Mouse (Mus musculus) limb, embryonic 13.5 days (tissue): ENCODE data around the gene Eif4g1. TPM values are rescaled to one million over a fixed set of nuclear protein-coding genes. Genes with fewer than 3 reads are reported as not detected.

Experiments used
- ATAC-seq: fragments of 200-750 bp; cut with Nextera tagmentation; 2 replicates; pipeline ENCODE4 v1.8.0; 2017; ENCODE audit warnings: low read depth, moderate number of reproducible peaks, moderate TSS enrichment; ENCODE audit not compliant: low FRiP score
- H3K27ac ChIP-seq: fragments of 300-500 bp; sonication (generic); 2 replicates; pipeline ENCODE4 v1.5.1; 2015; ENCODE audit warnings: inconsistent platforms, mild to moderate bottlenecking, moderate library complexity
- H3K27me3 ChIP-seq: fragments of 300-500 bp; sonication (generic); 2 replicates; pipeline ENCODE4 v1.6.1; 2015; ENCODE audit warnings: mild to moderate bottlenecking, inconsistent platforms
- H3K36me3 ChIP-seq: fragments of 300-500 bp; sonication (generic); 2 replicates; pipeline ENCODE4 v1.6.1; 2015; ENCODE audit warnings: inconsistent platforms, mild to moderate bottlenecking, moderate library complexity
- H3K4me1 ChIP-seq: fragments of 300-500 bp; sonication (generic); 2 replicates; pipeline ENCODE4 v1.6.1; 2015; ENCODE audit warnings: inconsistent platforms
- H3K4me2 ChIP-seq: fragments of 300-500 bp; sonication (generic); replicated peaks from 2 replicates; pipeline ENCODE4 v1.6.1; 2015; ENCODE audit warnings: inconsistent platforms, mild to moderate bottlenecking, moderate library complexity
- H3K4me3 ChIP-seq: fragments of 300-500 bp; sonication (generic); 2 replicates; pipeline ENCODE4 v1.5.1; 2015; ENCODE audit warnings: moderate library complexity, mild to moderate bottlenecking, inconsistent platforms
- H3K9ac ChIP-seq: fragments of 300-500 bp; sonication (generic); 2 replicates; pipeline ENCODE4 v1.6.1; 2015; ENCODE audit warnings: mild to moderate bottlenecking, inconsistent platforms
- H3K9me3 ChIP-seq: fragments of 300-500 bp; sonication (generic); 2 replicates; pipeline ENCODE4 v1.6.1; 2016; ENCODE audit warnings: inconsistent platforms
- WGBS: fragments of 180-500 bp; shearing (Covaris S2); methylation state at CpG from one replicate; pipeline ENCODE4 v1.1.7; 2015; 5-methylcytosine and 5-hydroxymethylcytosine counted together
- polyA plus RNA-seq: library from polyadenylated mRNA; unstranded; fragments of >200 nt; fragmentation: Nextera tagmentation; extraction: Ambion mirVana; gene quantifications from 2 replicates; pipeline ENCODE4 v1.2.1, GENCODE M21; 2015

Gene Eif4g1
- polyA plus RNA-seq, 1 experiment from 2014 or later = 183 TPM

DNA sequence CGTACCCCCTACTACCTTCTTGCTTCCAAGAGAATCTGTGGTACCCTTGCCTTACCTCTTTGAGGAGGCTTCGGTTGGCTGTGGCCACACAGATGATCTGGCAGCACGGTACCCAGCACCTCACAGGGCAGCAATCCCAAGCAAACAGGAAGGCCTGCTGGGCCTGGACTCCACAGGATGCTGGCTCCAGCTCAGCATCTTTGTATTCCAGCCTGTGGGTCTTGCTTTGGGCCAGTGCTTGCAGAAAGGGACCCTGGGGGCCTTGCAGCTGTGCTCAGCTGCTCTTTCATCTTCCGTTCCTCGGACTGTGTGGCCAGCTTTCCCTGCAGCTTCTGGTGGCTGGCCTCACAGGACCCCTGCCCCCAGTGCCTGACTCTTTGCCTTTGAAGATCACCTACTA is 31.9 kb downstream of the Eif4g1 start:
- Histone ChIP-seq H3K4me2 (no peak overlapping the region), H3K9me3 (no peaks in the 10 kb centered on the region), H3K9ac (peak overlapping the region; percentile 19; the same call in 1 of the 2 replicates), H3K4me3 (no peak overlapping the region), H3K27me3 (no peaks in the 10 kb centered on the region), H3K4me1 (peaks cover 39% of the 10 kb centered on the region), H3K27ac (peak overlapping the region; percentile 48; the same call in 1 of the 2 replicates), H3K36me3 (peaks cover 30% of the 10 kb centered on the region)
- WGBS = 21% methylated on average over 5 of the region's 5 CpGs
- ATAC-seq = no peak

DNA sequence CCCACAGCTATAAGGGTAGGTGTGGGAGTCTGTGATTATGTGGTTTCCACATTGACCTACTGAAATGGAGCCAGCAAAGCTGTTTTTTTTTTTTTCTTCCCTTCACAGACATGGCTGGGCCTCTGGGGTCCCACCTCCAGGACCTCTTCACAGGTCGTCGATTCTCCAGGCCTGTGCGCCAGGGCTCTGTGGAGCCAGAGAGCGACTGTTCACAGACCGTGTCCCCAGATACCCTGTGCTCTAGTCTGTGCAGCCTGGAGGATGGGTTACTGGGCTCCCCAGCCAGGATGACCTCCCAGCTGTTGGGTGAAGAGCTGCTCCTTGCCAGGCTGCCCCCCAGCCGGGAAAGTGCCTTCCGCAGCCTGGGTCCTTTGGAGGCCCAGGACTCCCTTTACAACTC is 33.2 kb downstream of the Eif4g1 start:
- WGBS = 40% methylated on average over 7 of the region's 7 CpGs
- H3K4me1 ChIP-seq = peaks cover 27% of the 10 kb centered on the region
- peak overlapping the region; percentile 69; the same call in 1 of the 2 replicates for H3K27ac ChIP-seq
- peak overlapping the region; percentile 41 for H3K4me2 ChIP-seq
- peak overlapping the region; percentile 54 for H3K9ac ChIP-seq
- no peaks in the 10 kb centered on the region for H3K9me3 ChIP-seq
- no peak overlapping the region for H3K4me3 ChIP-seq
- H3K27me3 ChIP-seq = no peaks in the 10 kb centered on the region
- ATAC-seq = peak; percentile 17; the same call in 1 of the 2 replicates
- peaks cover 42% of the 10 kb centered on the region for H3K36me3 ChIP-seq

DNA sequence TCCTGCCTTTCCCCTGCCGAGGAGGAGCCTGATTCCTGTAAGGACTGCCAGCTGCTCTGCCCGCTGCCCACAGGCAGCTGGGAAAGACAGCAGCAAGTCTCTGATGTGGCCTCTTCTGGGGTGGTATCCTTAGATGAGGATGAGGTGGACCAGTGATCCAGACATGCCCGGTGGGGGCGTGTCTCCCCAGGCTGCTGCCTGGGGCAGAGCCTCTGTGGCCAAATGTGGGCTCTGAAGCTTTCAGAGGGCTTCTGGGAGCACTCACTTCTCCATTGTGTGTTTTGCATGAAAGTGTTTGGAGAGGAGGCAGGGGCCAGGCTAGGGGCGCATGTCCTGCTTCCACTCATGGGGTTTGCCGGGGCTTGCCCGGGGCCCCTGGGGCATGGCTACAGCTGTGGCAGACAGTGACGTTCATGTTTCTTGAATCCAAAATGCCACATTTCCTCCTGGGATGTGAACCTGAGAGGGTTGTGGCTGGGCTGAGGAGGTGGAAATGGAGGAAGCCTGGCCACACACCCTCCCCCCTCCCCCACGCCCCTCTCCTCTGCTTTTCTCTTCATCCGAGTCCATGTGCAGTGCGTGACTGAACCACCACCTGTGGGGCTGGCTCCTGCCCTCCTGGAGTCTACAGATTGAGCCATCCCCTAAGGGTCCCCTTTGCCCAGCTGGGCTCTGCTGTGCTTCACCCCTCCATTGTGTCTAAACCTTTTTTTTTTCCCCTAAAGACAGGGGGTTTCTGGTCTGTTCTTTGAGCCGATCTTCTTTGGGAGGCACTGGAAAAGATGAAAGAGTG is 33.8 kb downstream of the Eif4g1 start:
- H3K4me3 ChIP-seq = peak overlapping the region; percentile 10; the same call in 1 of the 2 replicates
- H3K36me3 ChIP-seq = peaks cover 49% of the 10 kb centered on the region

DNA sequence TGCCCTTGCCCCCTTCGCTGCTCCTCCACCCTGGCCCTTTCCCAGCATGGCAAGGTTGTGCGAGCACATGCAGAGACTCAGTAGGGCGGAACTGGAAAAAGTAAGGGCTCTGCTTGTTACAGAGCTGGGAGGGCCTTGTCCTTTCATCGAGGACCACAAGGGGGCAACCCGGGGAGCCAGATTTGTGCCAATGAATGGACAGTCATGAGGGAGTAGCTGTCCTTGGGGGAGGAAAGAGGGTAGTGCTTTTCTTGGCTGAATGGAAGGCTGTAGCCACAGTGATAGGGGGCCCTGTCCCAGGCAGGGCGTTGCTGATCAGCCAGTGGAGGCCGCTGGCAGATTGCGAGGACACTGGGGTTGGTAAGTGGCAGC is 34.4 kb downstream of the Eif4g1 start:
- 0 out of 2 replicates have a peak overlapping the region, but pooled peaks have one; percentile 48 for H3K9ac ChIP-seq
- peak overlapping the region; percentile 69; the same call in 1 of the 2 replicates for H3K27ac ChIP-seq
- ATAC-seq = peak; percentile 68; the same call in 1 of the 2 replicates
- WGBS = 10% methylated on average over 8 of the region's 8 CpGs
- no peak overlapping the region for H3K4me3 ChIP-seq
- peak overlapping the region; percentile 41 for H3K4me2 ChIP-seq
- H3K36me3 ChIP-seq = peaks cover 54% of the 10 kb centered on the region
- no peaks in the 10 kb centered on the region for H3K27me3 ChIP-seq
- H3K4me1 ChIP-seq = peaks cover 22% of the 10 kb centered on the region
- no peaks in the 10 kb centered on the region for H3K9me3 ChIP-seq

More for the DNA sequence above, 33.8 kb downstream of the Eif4g1 start:
- ATAC-seq = peak; percentile 35; the same call in 1 of the 2 replicates
- H3K27ac ChIP-seq = peak overlapping the region; percentile 69
- H3K4me2 ChIP-seq = peak overlapping the region; percentile 41
- 14% methylated on average over 12 of the region's 12 CpGs for WGBS
- no peaks in the 10 kb centered on the region for H3K9me3 ChIP-seq
- peak overlapping the region; percentile 54 for H3K9ac ChIP-seq
- H3K4me1 ChIP-seq = peaks cover 22% of the 10 kb centered on the region
- no peaks in the 10 kb centered on the region for H3K27me3 ChIP-seq

DNA sequence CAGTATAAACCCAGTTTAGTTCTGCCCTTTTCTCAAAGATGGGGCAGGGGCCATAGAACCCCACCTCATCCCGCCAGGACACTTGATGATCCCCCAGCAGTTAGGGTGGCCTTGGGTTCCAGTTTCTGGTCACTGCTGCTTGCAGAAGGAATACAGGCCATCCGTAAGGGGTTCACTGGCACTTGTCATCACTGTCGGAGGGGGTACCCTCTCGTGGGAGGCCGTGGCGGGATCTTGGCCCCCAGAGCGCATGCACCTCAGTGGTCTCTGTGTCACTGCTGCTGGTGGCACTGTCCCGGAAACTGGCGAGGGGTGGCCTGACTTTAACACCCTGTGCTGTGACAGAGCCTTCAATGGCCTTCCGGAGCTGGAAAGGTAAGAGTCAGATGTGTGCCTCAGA is 35.0 kb downstream of the Eif4g1 start:
- Histone ChIP-seq H3K36me3 (peaks cover 60% of the 10 kb centered on the region), H3K27me3 (no peaks in the 10 kb centered on the region), H3K4me2 (no peak overlapping the region), H3K9me3 (no peaks in the 10 kb centered on the region), H3K9ac (no peak overlapping the region; the same call in 1 of the 2 replicates), H3K4me1 (peaks cover 22% of the 10 kb centered on the region), H3K27ac (no peak overlapping the region), H3K4me3 (no peak overlapping the region)
- no peak for ATAC-seq
- 94% methylated on average over 10 of the region's 10 CpGs for WGBS

DNA sequence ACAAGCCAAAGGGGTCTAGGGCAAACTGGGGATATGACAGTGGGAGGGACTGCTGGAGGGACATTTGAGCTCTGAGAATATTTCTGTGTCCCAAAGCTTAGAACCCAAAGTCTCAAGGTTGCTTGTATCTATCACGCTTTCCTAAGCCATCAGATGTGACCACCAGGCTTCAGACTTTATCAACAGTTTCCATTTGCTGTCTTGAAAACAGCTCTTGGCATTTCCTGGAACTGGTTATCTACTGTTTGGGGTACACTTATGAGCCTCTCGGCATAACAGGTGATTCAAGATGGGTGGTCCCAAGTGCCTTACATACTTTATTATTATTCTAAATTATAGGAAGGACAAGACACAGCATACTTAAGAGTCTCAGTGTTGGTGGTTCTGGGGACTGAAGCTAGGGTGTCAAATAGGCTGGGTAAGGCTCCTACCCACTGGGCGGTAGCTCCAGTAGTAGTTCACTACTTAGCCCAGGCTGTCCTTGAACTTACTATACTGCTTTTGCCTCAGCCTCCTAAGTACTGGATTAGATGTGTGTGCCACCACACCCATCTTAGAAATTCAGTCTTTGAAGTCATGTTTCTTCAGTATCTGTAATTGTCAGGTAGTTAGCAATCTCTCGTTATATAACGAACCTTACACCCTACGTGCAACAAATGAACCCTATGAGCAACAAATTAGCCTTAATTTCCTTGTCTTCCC is 35.7 kb downstream of the Eif4g1 start:
- Histone ChIP-seq H3K4me2 (no peak overlapping the region), H3K36me3 (peaks cover 68% of the 10 kb centered on the region), H3K27me3 (no peaks in the 10 kb centered on the region), H3K9me3 (no peaks in the 10 kb centered on the region), H3K4me1 (peaks cover 22% of the 10 kb centered on the region), H3K27ac (no peak overlapping the region), H3K9ac (no peak overlapping the region), H3K4me3 (no peak overlapping the region)
- 83% methylated on average over 6 of the region's 6 CpGs for WGBS
- no peak for ATAC-seq

DNA sequence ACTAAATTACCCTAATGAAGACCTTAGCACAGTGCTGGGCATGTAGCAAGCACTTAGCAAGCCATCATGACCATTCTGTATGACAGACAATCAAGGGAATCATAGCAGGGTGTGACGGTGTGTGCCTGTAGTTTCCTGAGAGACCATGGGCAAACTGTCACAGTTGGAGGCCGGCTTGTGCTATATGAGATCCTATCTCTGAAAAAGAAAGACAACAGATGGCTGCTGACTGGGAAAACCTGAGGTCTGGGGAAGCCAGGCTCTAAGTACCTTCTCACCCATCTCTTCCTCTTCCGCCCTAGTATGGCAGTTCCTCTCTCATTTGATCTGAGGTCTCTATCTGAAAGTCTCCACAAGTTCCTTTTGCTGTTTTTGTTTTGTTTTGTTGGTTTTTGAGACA is 37.7 kb downstream of the Eif4g1 start:
- peaks cover 17% of the 10 kb centered on the region for H3K4me1 ChIP-seq
- ATAC-seq = no peak
- no peak overlapping the region for H3K4me3 ChIP-seq
- H3K27ac ChIP-seq = no peak overlapping the region
- no peak overlapping the region for H3K9ac ChIP-seq
- H3K4me2 ChIP-seq = no peak overlapping the region
- H3K9me3 ChIP-seq = no peaks in the 10 kb centered on the region
- H3K27me3 ChIP-seq = no peaks in the 10 kb centered on the region
- 80% methylated on average over 3 of the region's 3 CpGs for WGBS
- H3K36me3 ChIP-seq = peaks cover 81% of the 10 kb centered on the region

DNA sequence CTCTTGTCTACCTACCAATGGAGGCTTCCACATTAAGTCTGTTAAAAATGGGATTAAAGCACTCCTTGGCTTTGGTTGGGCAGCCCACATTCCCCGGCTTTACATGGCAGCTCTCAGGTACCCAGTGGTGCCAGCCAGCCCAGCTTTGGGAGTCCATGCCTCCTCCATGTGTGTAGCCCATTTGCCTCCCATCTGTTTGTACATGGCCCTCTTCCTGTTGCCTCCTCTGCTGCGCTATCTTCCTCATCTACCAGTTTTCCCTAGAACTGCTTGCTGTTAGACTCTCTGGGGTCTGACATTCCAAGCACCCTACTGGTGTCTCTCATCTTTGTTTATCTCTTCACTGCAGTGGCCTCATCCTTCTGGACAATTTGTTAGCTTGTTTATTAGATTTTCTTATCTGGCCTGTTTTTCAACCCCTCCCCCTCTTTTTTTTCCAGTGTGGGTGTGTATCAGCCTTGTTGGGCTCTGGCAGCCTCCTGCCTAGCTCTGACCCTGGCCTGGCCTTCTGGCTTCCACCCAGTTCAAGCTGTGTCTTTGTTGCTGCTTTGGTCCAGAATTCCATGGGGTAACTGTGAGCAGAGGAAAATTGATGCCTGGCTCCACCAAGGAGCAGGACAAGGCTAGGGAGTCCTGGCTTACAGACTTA is 38.4 kb downstream of the Eif4g1 start:
- Histone ChIP-seq H3K27me3 (no peaks in the 10 kb centered on the region), H3K4me3 (no peak overlapping the region), H3K9ac (no peak overlapping the region), H3K9me3 (no peaks in the 10 kb centered on the region), H3K4me2 (no peak overlapping the region), H3K36me3 (peaks cover 89% of the 10 kb centered on the region), H3K27ac (no peak overlapping the region), H3K4me1 (peaks cover 12% of the 10 kb centered on the region)
- ATAC-seq = no peak
- 89% methylated on average over 2 of the region's 2 CpGs for WGBS

- WGBS = 91% methylated on average over 21 of the region's 21 CpGs
Measured at GRCm38 (mm10) chr16:20708220-20708938, 40.3 kb downstream of the Eif4g1 start.

GRCm38 (mm10) chr16:20708939-20709734 is 41.0 kb downstream of the Eif4g1 start:
- no peaks in the 10 kb centered on the region for H3K27me3 ChIP-seq
- peaks cover 7% of the 10 kb centered on the region; the same call in 1 of the 2 replicates for H3K4me1 ChIP-seq
- no peak overlapping the region for H3K9ac ChIP-seq
- H3K27ac ChIP-seq = no peak overlapping the region
- H3K4me3 ChIP-seq = no peak overlapping the region
- H3K4me2 ChIP-seq = no peak overlapping the region
- ATAC-seq = peak; percentile 66; the same call in 1 of the 2 replicates
- H3K36me3 ChIP-seq = peaks cover 94% of the 10 kb centered on the region
- no peaks in the 10 kb centered on the region for H3K9me3 ChIP-seq
- 73% methylated on average over 19 of the region's 19 CpGs for WGBS

More at GRCm38 (mm10) chr16:20708220-20708938, 40.3 kb downstream of the Eif4g1 start:
- Histone ChIP-seq H3K36me3 (peaks cover 100% of the 10 kb centered on the region), H3K27me3 (no peaks in the 10 kb centered on the region), H3K27ac (no peak overlapping the region), H3K9me3 (no peaks in the 10 kb centered on the region), H3K4me1 (no peaks in the 10 kb centered on the region), H3K4me2 (no peak overlapping the region), H3K4me3 (no peak overlapping the region), H3K9ac (no peak overlapping the region)
- no peak for ATAC-seq

- H3K4me1 ChIP-seq = peaks cover 20% of the 10 kb centered on the region
- 93% methylated on average over 11 of the region's 11 CpGs for WGBS
- no peaks in the 10 kb centered on the region for H3K9me3 ChIP-seq
- no peaks in the 10 kb centered on the region for H3K27me3 ChIP-seq
- peaks cover 82% of the 10 kb centered on the region for H3K36me3 ChIP-seq
- no peak for ATAC-seq
- no peak overlapping the region for H3K9ac ChIP-seq
- no peak overlapping the region for H3K4me2 ChIP-seq
- no peak overlapping the region for H3K4me3 ChIP-seq
- no peak overlapping the region for H3K27ac ChIP-seq
Measured at GRCm38 (mm10) chr16:20710370-20710769, 42.3 kb downstream of the Eif4g1 start.
